Mouse (Mus musculus) layer of hippocampus, postnatal 14 days (tissue): Measurements from ENCODE around the gene Gipr. TPM values are rescaled to one million over a fixed set of nuclear protein-coding genes. Genes with fewer than 3 reads are reported as not detected.

Experiments used
- DNase-seq, 2 experiments: peaks; one replicate each; pipeline ENCODE4 v3.0.0; 2021 to 2022; ENCODE audit warnings: low spot score in 2 of 2, mixed read lengths in 1 of 2
- total RNA-seq, 2 experiments: library from RNA; stranded (reverse); gene quantifications; 2 replicates each; pipeline ENCODE4 v1.2.3; 2021

Gipr gene
- total RNA-seq, 2 experiments from 2014 or later, result 0.55 to 1.6 TPM

DNA sequence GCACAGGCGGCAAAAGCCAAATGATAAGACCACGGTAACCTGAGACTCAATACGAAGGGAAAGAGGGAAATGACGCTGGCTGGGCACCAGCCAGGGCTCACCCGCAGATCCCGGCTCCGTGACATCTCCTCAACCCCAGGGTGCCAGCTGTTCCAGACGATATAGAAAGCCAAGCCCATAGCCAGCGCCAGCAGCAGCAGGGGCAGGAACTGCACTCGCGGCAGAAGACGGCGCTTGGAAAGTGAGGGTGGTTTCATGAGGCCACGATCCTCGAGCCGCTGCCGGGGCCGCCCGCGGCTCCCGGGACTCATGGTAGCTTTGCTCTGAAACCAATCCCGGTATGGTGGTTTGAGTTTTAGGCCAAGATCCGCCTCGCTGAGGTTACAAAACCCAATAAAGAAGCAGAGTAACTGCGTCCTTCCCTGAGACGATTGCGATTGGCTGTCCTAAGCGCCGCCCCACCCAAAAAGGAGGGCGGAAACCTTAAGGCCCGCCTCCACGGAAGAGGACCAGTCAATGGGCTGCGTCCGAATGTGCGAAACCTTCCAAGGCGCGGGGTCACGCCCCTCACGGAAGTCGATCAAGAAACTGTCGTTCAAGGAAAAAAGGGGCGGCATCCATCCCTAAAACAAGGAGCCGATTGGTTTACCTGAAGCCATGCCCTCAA lies 16.9 kb downstream of the Gipr start, which contains the start of gene Qpctl:
Gene Qpctl (minus strand): TSS at position 417 of the 667 bp plus-strand sequence.
- DNase-seq, result peak; percentile 98 to 99

GRCm38 (mm10) chr7:19148180-19148874 lies 17.6 kb downstream of the Gipr start:
- DNase-seq, result no peak

DNA sequence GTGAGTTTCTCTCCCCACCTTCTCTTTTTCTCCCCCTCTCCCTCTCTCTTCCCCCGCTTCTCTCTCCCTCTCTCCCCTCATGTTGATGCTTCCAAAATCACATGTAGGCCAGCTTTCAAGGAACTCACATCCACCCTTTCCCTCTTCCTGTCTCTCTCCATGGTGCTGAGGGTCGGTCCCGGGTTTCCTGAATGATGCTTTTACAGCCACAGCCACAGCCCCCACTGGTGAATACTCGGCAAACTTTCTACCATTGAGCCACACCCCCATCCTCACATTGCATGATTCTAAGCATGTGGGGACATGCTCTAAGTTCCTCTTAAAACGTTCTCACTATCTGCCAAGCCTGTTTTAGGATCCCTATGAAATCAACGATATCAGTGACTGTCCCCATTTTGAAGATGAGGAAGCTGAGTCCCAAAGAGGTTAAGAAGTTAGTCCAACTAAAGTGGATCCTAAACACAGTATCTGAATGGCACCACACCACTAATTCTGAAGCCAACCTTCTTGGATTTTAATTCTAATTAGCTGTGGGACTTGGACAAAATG lies 18.4 kb downstream of the Gipr start:
- no peak for DNase-seq

DNA sequence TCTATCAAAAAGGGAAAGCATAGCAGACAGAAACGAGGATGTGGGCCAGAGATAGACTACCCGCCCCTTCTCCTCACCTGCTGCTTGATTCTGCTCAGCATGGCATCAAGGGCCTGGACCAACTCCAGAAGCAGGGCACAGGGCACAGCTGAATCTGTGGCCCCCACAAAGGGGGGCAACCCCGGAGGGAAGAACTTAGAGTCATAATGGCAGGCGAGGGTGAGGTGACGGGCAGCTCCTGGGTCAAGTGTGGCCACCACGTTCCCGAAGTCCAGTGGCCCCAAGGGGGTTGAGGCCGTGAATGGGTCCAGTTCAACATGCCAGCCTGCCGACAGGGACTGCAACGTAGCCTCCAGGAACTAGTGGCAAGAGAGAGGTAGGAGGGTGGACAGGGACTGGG lies 19.1 kb downstream of the Gipr start:
- no peak for DNase-seq

- peak; percentile 41 to 64 for DNase-seq
These were observed 28.5 kb downstream of the Gipr start for GRCm38 (mm10) chr7:19137380-19137779.

DNA sequence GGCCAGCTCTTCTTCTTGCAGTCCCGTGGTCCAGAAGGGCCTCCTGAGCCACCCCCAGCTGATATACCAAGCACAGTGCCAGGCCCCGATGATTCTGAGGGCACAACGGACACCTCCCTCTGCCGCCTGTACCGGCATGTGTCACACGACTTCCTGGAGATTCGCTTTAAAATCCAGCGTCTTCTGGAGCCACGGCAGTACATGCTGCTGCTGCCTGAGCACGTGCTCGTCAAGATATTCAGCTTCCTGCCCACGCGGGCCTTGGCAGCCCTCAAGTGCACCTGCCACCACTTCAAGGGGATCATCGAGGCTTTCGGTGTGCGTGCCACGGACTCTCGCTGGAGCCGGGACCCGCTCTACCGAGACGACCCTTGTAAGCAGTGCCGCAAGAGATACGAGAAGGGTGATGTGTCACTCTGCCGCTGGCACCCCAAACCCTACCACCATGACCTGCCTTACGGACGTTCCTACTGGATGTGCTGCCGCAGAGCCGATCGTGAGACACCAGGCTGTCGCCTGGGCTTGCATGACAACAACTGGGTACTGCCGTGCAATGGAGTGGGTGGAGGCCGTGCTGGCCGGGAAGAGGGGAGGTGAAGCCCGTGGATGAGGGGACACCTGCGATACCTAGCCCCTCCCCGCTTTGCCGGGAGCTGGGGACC lies 29.1 kb downstream of the Gipr start:
- DNase-seq, result no peak

GRCm38 (mm10) chr7:19136168-19136567 lies 29.8 kb downstream of the Gipr start:
- DNase-seq, result no peak

DNA sequence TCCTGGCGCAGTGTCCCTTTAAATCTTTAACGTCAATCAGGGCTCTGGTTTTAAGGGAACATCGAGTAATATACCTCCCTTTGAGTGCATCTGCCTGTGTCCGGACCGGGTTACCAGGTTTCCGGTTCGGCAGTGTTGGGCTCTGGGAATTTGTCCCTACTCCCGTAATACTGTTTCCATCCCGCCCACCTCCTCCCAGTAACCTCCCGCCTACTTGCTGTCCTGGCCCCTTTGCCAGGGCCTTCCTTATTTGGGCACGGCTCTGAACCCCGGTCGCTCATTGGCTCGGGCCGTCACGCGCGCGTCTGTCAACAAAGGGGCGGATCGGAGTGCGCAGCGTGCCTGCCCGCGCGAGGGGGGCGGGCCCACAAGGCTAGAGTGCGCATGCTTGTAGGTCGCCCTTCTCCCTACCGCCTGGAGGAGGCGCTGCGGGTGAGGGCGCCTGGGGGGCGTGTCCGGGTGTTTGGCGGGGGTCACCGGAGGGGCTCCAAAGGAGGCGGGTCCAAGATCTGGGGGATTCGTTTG lies 34.5 kb downstream of the Gipr start:
- DNase-seq, result peak; percentile 94 to 98

GRCm38 (mm10) chr7:19130657-19131056 lies 35.3 kb downstream of the Gipr start:
- DNase-seq, result no peak

GRCm38 (mm10) chr7:19129396-19129795 lies 36.5 kb downstream of the Gipr start:
- no peak for DNase-seq

DNA sequence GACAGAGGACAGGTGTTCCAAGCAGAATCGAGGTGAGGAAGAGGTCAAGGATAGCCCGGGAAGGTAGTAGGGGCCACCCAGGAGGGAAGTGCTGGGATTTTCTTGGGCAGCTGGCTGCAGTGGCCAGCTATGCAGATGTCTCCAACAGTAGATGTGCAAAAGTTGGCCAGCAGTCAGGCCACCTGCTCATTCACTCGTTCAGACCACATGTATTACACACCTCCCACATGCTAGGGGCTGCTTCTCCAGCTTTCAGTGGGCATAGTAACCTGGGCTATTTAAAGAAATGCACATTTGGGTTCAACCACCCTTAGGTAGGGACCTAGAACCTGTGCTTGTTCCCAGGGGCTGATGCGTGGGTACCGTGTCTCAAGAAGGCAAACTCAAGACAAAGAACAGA lies 38.2 kb downstream of the Gipr start:
- DNase-seq, result no peak

DNA sequence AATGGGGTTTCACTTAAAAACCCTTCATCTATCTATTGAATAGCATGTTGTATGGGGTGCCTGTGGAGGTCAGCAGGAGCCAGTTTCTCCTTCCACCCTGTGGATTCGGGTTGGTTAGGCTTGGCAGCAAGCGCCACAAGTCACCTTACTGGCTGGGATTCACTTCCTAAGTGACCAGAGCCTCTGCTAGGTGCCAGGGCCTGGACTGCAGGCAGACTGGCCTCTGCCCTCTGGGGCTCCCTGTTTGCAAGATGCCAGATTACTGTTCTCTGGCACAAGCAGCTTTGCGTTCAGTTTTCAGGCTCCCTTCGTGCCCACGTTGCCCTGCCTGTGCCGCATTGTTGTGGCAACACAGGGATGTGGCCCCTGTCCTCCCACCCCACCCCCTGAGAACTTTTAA lies 41.2 kb downstream of the Gipr start:
- DNase-seq, result no peak

GRCm38 (mm10) chr7:19121686-19122085 lies 44.2 kb downstream of the Gipr start:
- DNase-seq, result no peak

GRCm38 (mm10) chr7:19119631-19120429 lies 46.1 kb downstream of the Gipr start, which contains the start of gene Fbxo46:
Fbxo46 (plus strand) TSS chr7:19119859.
- peak; percentile 89 to 97 for DNase-seq

DNA sequence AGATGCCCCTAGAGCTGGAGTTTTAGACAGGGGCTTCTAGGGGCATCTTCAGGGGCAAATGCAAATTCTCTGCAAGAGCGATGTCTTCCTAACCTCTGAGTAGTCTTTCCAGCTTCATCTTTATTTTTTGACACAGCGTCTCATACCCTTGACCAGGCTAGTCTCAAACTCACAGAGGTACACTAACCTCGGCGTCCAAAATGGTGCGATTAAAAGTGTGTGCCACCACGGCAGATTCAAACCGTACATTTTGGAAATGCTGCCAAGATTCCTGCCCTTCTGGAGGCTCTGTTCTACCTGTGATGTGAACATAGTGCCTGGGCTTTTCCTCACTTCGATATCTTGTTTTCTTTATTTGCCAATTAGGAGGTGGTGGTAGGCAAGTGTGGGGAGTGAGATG lies 46.8 kb downstream of the Gipr start:
- no peak for DNase-seq

- peak in 1 of 2 experiments; percentile 47 for DNase-seq
These were observed 47.7 kb downstream of the Gipr start, which contains the start of gene Gm4969 for GRCm38 (mm10) chr7:19118028-19118771. Gm4969 (minus strand) TSS chr7:19118368.

GRCm38 (mm10) chr7:19109565-19109964 lies 56.4 kb downstream of the Gipr start:
- no peak for DNase-seq

DNA sequence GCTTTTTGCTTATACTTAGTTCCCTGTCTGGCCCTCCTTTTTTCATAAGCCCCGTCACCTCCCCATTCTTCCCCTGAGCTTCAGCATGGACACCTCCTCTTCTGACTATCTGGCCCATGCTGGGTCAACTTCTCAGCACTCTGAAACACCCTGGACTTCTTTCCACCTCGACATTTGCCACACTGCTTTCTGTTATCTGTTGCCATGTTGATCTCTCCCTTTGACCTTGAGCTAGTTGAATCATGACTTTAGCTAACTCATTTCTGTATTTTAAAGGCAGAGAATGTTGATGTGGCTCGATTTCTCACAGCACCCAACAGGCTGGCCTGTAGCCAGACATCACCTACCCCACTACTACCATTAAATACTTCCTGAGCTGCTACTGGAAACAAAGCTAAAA lies 58.5 kb downstream of the Gipr start:
- DNase-seq, result no peak
